Mouse (Mus musculus): ENCODE measurements around the gene Tmem212.

The Tmem212 gene

GRCm38 (mm10) chr3:27842856-27843255 is 53.3 kb downstream of the Tmem212 start:
- no peak for DNase-seq (ENCODE audit: low spot score)

- no peak for DNase-seq (ENCODE audit: low spot score)
Measured at GRCm38 (mm10) chr3:27840311-27840710, 55.9 kb downstream of the Tmem212 start.

DNA sequence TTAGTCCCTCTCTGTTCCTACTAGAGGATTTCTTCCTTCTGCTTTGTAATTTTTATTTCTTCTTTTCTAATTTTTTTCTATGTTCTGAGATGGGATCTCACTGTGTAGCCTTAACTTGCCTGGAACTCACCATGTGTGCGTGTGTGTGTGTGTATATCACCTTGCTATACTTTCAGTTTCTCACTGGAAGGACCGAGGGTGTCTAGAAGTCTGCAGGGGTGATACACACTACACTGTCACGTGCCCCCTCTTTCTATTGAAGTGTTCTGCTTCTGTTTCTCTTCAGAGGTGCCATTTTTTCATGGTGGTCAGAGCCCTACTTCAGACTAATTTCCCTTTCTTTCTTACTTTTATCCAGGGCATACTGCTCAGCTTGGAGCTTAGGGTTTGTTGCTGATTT is 56.4 kb downstream of the Tmem212 start:
- no peak for DNase-seq (ENCODE audit: low spot score)

DNA sequence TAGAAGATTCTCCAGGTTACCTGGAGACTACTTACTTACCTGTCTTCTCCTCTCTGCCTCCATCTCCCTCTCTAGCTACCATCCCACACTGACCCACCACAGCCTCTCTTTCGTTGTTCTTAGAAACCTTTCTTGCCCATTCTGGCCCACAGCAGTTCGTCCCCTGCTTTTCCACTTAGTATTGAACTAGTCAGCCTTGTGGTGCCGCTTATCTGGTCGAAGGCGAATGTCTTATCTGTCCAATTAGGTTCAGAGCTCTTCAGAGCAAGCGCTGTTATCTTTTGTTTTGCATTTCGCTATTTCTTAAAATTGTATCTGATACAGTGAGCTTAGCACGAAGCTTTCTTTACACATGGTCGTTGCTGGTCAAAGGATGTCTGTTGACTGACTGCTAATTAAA is 56.9 kb downstream of the Tmem212 start:
- no peak for DNase-seq (ENCODE audit: low spot score)

- DNase-seq (ENCODE audit: low spot score): no peak
Measured at GRCm38 (mm10) chr3:27836297-27836696, 59.9 kb downstream of the Tmem212 start.

DNA sequence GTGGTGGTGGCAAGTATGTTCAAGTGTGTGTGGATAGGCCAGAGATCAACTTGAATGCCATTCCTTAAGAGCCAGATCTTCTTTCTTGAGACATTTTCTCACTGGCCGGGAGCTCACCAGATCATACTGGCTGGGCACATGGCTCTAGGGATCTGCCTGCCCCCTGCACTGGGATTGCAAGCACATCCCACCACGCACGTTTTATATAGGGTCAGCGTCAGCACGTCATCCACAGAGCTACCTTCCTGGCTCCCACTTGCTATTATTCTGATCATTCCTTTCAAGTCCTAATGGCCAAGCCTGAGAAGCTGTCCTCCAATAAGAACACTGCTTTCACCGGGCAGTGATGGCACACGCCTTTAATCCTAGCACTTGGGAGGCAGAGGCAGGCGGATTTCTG is 60.4 kb downstream of the Tmem212 start:
- DNase-seq (ENCODE audit: low spot score): no peak

DNA sequence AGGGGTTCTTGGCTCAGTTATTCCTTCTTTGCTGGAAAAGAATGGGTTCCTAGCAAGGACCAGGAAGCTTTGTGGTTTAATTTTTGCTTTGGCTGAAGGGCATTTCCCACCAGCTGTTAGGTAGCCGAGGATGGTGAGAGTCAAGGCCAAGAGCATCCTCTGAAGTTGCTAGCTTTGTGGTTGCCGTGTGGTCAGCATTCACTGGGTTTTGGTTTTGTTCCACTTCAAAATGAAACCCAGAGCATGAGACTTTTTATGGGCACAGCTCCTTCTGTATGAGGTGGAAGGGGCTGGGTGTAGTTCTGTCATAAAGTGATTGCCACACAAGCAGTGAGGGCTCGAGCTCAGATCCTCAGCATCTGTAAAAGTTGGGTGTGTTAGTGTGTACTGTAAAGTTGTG is 67.4 kb downstream of the Tmem212 start:
- no peak for DNase-seq (ENCODE audit: low spot score)

DNA sequence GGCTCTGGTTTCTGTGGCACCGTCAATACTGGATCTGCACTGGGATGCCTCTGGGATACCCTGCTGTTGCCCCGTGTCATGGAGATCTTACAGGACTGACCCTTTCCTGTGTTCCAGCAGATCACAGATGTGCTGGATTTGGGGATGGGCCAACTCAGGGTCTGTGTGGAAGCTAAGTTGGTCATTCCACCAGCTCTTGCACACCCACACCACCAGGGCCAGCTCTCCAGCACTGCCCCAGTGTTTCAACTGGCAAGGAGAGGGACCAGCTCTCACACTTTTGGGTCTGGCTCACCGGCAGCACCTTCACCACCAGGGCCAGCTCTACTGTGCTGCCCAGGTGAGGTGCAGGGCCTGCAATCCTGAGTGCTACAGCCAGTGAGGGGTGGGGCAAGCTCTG is 68.9 kb downstream of the Tmem212 start:
- no peak for DNase-seq (ENCODE audit: low spot score)

- no peak for DNase-seq (ENCODE audit: low spot score)
Measured at GRCm38 (mm10) chr3:27825985-27826384, 70.2 kb downstream of the Tmem212 start.
